19 mouse cellular contexts compared by ENCODE assay signal in genomic region chr10:43669471-43669870, GRCm38 (mm10).
DNase-seq lines count a peak whose midpoint lies in the region; ATAC-seq and TF ChIP-seq lines count a peak whose summit lies in the region.
"Had no signal": no experiment of that assay in that cellular context is flagged by ENCODE, and none has a peak within 500 bp of the region (broad histone marks: within the 10 kb centered on the region; RNA-seq: fewer than 3 reads in every experiment).

No protein-coding gene starts in this region.

- TF ChIP-seq EP300 in MEL (IDR thresholded peaks at IDR 0.05; ENCODE audit: low read depth in 1 of 2, low read length in 2 of 2) = no peak
- no peak for TF ChIP-seq EP300 in liver, postnatal 0 days (IDR thresholded peaks at IDR 0.05; ENCODE audit: low read depth)

- no peaks in the 10 kb centered on the region for H3K27me3 ChIP-seq in liver, embryonic 11.5 days (replicated peaks; ENCODE audit: control insufficient read depth, insufficient read depth, low read length)
- H3K27me3 ChIP-seq in MEL (ENCODE audit: control insufficient read depth in 1 of 2, insufficient read depth in 2 of 2, low read length in 2 of 2) = no peaks in the 10 kb centered on the region
- no peaks in the 10 kb centered on the region for H3K27me3 ChIP-seq in liver, embryonic 13.5 days
- no peaks in the 10 kb centered on the region for H3K27me3 ChIP-seq in liver, postnatal 0 days (ENCODE audit: insufficient read depth, low read length)
- H3K27me3 ChIP-seq: embryonic facial prominence, embryonic 13.5 days; forebrain, embryonic 12.5 days; hindbrain, embryonic 13.5 days had no signal

- DNase-seq in liver (peak; percentile 61), MEL (ENCODE audit: low read depth, low spot score) (no peak)
- no peak for DNase-seq in liver, embryonic 11.5 days (ENCODE audit: low spot score)
- no peak for DNase-seq in liver, embryonic 13.5 days
- no peak for DNase-seq in liver, postnatal 0 days
- no peak for DNase-seq in urinary bladder, adult 2 months (ENCODE audit: low spot score)
- DNase-seq in ovary, postnatal 10 days (ENCODE audit: low spot score) = no peak
- DNase-seq: adrenal gland, adult 8-10 months; adrenal gland, postnatal 36 days; cerebellum, adult 11-12 months; cerebellum, adult 9-10 months; cerebellum, postnatal 36 days; gastrocnemius, postnatal 36 days; heart, postnatal 14 days had no signal

- H3K4me2 ChIP-seq in liver, embryonic 11.5 days = no peak overlapping the region
- H3K4me2 ChIP-seq in liver, embryonic 13.5 days = peak overlapping the region; percentile 54
- H3K4me2 ChIP-seq in liver, postnatal 0 days (ENCODE audit: low read depth, low read length) = peak overlapping the region; percentile 42; the same call in 1 of the 2 replicates
- H3K4me2 ChIP-seq: embryonic facial prominence, embryonic 13.5 days; forebrain, embryonic 12.5 days; hindbrain, embryonic 13.5 days had no signal

- no peak overlapping the region for H3K4me3 ChIP-seq in liver, embryonic 11.5 days (ENCODE audit: low read depth, low read length)
- H3K4me3 ChIP-seq in MEL (ENCODE audit: control insufficient read depth in 1 of 2, insufficient read depth in 1 of 2, low read depth in 2 of 2, low read length in 2 of 2) = no peak overlapping the region
- H3K4me3 ChIP-seq in liver, embryonic 13.5 days (replicated peaks) = 0 out of 2 replicates have a peak overlapping the region, but pooled peaks have one; percentile 1
- no peak overlapping the region for H3K4me3 ChIP-seq in liver, postnatal 0 days (ENCODE audit: low read depth, low read length)
- H3K4me3 ChIP-seq: embryonic facial prominence, embryonic 13.5 days; forebrain, embryonic 12.5 days; hindbrain, embryonic 13.5 days had no signal

- TF ChIP-seq RAD21 in MEL (IDR thresholded peaks at IDR 0.05; ENCODE audit: low read depth, low read length) = no peak

- WGBS in liver, embryonic 11.5 days = 28% methylated on average over 5 of the region's 5 CpGs
- 16% methylated on average over 5 of the region's 5 CpGs for WGBS in liver, embryonic 13.5 days (ENCODE audit: insufficient replicate concordance)
- WGBS in liver, postnatal 0 days (ENCODE audit: insufficient replicate concordance) = 38% methylated on average over 5 of the region's 5 CpGs

- no peak for TF ChIP-seq POLR2A in MEL (IDR thresholded peaks at IDR 0.05; ENCODE audit: control insufficient read depth in 1 of 2, insufficient read depth in 1 of 2, low read depth in 1 of 2, low read length in 2 of 2, poor library complexity in 1 of 2)

- H3K27ac ChIP-seq in liver, embryonic 11.5 days (ENCODE audit: low read depth, low read length) = no peak overlapping the region
- 0 out of 2 replicates have a peak overlapping the region, but pooled peaks have one; percentile 6 for H3K27ac ChIP-seq in MEL (ENCODE audit: control insufficient read depth, low read depth, low read length)
- H3K27ac ChIP-seq in liver, embryonic 13.5 days = peak overlapping the region; percentile 88
- H3K27ac ChIP-seq in liver, postnatal 0 days (ENCODE audit: low read depth) = no peak overlapping the region; the same call in 1 of the 2 replicates
- H3K27ac ChIP-seq: embryonic facial prominence, embryonic 13.5 days; forebrain, embryonic 12.5 days; hindbrain, embryonic 13.5 days; hindbrain, postnatal 0 days had no signal

- ATAC-seq in liver, embryonic 11.5 days (replicated peaks; ENCODE audit: low FRiP score) = no peak
- ATAC-seq in liver, embryonic 13.5 days (ENCODE audit: low read depth) = no peak
- no peak for ATAC-seq in liver, postnatal 0 days
- ATAC-seq: forebrain, embryonic 16.5 days; hindbrain, postnatal 0 days had no signal

- H3K4me1 ChIP-seq in liver, embryonic 11.5 days (replicated peaks; ENCODE audit: control insufficient read depth, insufficient read depth, low read length) = peaks cover 63% of the 10 kb centered on the region
- H3K4me1 ChIP-seq in MEL (ENCODE audit: control insufficient read depth in 1 of 2, insufficient read depth in 2 of 2, low read length in 2 of 2) = peaks cover 20 to 63% of the 10 kb centered on the region in 2 experiments
- H3K4me1 ChIP-seq in liver, embryonic 13.5 days (replicated peaks) = peaks cover 100% of the 10 kb centered on the region
- peaks cover 71% of the 10 kb centered on the region for H3K4me1 ChIP-seq in liver, postnatal 0 days (ENCODE audit: insufficient read depth)
- H3K4me1 ChIP-seq: forebrain, embryonic 12.5 days; hindbrain, embryonic 13.5 days had no signal

- no peak overlapping the region for H3K9ac ChIP-seq in liver, embryonic 11.5 days (ENCODE audit: low read depth, low read length)
- H3K9ac ChIP-seq in MEL (ENCODE audit: control insufficient read depth, low read depth, low read length, poor library complexity, severe bottlenecking) = no peak overlapping the region
- peak overlapping the region; percentile 62 for H3K9ac ChIP-seq in liver, embryonic 13.5 days
- H3K9ac ChIP-seq in liver, postnatal 0 days (replicated peaks) = no peak overlapping the region
- H3K9ac ChIP-seq: embryonic facial prominence, embryonic 13.5 days; forebrain, embryonic 12.5 days; hindbrain, embryonic 13.5 days had no signal

- TF ChIP-seq CTCF in MEL (IDR thresholded peaks at IDR 0.05 in 2 of 3, conservative IDR thresholded peaks at IDR 0.05 in 1 of 3; ENCODE audit: control insufficient read depth in 1 of 3, insufficient read depth in 1 of 3, low read depth in 2 of 3, low read length in 3 of 3, poor library complexity in 1 of 3, severe bottlenecking in 1 of 3) = no peak
- TF ChIP-seq CTCF in liver, postnatal 0 days (IDR thresholded peaks at IDR 0.05; ENCODE audit: low read depth) = no peak

- no peaks in the 10 kb centered on the region for H3K9me3 ChIP-seq in liver, embryonic 11.5 days (ENCODE audit: control insufficient read depth, low read length)
- no peaks in the 10 kb centered on the region for H3K9me3 ChIP-seq in MEL (replicated peaks; ENCODE audit: insufficient read depth, low read length)
- no peaks in the 10 kb centered on the region for H3K9me3 ChIP-seq in liver, embryonic 13.5 days (replicated peaks)
- no peaks in the 10 kb centered on the region for H3K9me3 ChIP-seq in liver, postnatal 0 days (ENCODE audit: low read length)
- H3K9me3 ChIP-seq: embryonic facial prominence, embryonic 13.5 days; forebrain, embryonic 12.5 days; hindbrain, embryonic 13.5 days had no signal

- H3K36me3 ChIP-seq in liver, embryonic 11.5 days (ENCODE audit: control insufficient read depth, insufficient read depth, low read length) = no peaks in the 10 kb centered on the region
- peaks cover 0 to 60% of the 10 kb centered on the region in 2 experiments; a peak in 2 of 4 replicates for H3K36me3 ChIP-seq in MEL (ENCODE audit: control insufficient read depth in 1 of 2, insufficient read depth in 2 of 2, low read length in 2 of 2)
- H3K36me3 ChIP-seq in liver, embryonic 13.5 days = no peaks in the 10 kb centered on the region
- no peaks in the 10 kb centered on the region for H3K36me3 ChIP-seq in liver, postnatal 0 days (replicated peaks; ENCODE audit: insufficient read depth, low read length)
- H3K36me3 ChIP-seq: embryonic facial prominence, embryonic 13.5 days; forebrain, embryonic 12.5 days; hindbrain, embryonic 13.5 days had no signal

- no peaks in the 10 kb centered on the region; the same call in 1 of the 2 replicates for H3K79me2 ChIP-seq in MEL (ENCODE audit: control insufficient read depth, insufficient read depth, low read length, poor library complexity)

TF ChIP-seq in MEL, 35 proteins besides CTCF, POLR2A, EP300 and RAD21:
- TF ChIP-seq GATA1 (IDR thresholded peaks at IDR 0.05; ENCODE audit: low read depth, low read length) (peak; percentile 39), SIN3A (IDR thresholded peaks at IDR 0.05; ENCODE audit: low read length) (no peak), CHD2 (IDR thresholded peaks at IDR 0.05; ENCODE audit: low read length) (peak; percentile 15; the same call in 1 of the 2 replicates), ETS1 (IDR thresholded peaks at IDR 0.05; ENCODE audit: low read depth, low read length) (0 out of 2 replicates have a peak, but pooled peaks have one; percentile 15), ZNF384 (IDR thresholded peaks at IDR 0.05; ENCODE audit: low read depth, low read length) (peak; percentile 89), UBTF (IDR thresholded peaks at IDR 0.05; ENCODE audit: borderline replicate concordance, insufficient read depth, low read depth, low read length) (no peak)

Comparison
In these comparisons a context has a peak if more than half of its experiments do, and no peak if none do; other contexts are left out.
1. H3K27ac ChIP-seq: peak in MEL (single experiment) and liver, embryonic 13.5 days (single experiment); none in liver, embryonic 11.5 days (single experiment) and liver, postnatal 0 days (single experiment).